25 mouse cellular contexts compared by ENCODE assay signal in the genomic region with DNA sequence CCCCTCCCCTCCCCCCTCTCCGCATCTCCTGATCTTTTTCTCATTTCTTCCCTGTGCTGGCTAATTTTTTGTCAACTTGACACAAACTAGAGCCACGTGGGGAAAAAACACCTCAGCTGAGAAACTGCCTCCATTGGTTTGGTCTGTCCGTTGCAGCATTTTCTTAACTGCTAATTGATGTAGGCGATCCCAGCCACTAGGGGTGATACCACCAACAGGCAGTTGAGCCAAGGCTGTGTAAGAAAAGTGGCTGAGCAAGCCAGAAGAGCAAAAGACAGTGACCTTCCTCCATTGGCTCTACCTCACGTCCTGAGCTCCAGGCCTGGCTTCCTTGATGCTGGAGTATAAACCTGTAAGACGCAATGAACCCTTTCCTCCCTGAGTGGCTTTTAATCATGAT. TPM values are rescaled to one million over a fixed set of nuclear protein-coding genes. Genes with fewer than 3 reads are reported as not detected.
A peak's percentile ranks its signal among the peaks of the same experiment; 100 is the strongest.
DNase-seq lines count a peak whose midpoint lies in the region; ATAC-seq and TF ChIP-seq lines count a peak whose summit lies in the region.
"Had no signal": no experiment of that assay in that cellular context is flagged by ENCODE, and none has a peak within 500 bp of the region (broad histone marks: within the 10 kb centered on the region; RNA-seq: fewer than 3 reads in every experiment).

No protein-coding gene starts in this region.

- H3K27ac ChIP-seq in heart, postnatal 0 days (ENCODE audit: low read depth), result no peak overlapping the region
- no peak overlapping the region for H3K27ac ChIP-seq in liver, postnatal 0 days (ENCODE audit: low read depth)
- no peak overlapping the region for H3K27ac ChIP-seq in heart, embryonic 10.5 days
- H3K27ac ChIP-seq: forebrain, embryonic 13.5 days; lung, embryonic 15.5 days; neural tube, embryonic 12.5 days; stomach, embryonic 15.5 days had no signal

- DNase-seq in heart, postnatal 0 days (ENCODE audit: low spot score), result no peak
- DNase-seq in heart, postnatal 4 days, result no peak
- no peak for DNase-seq in liver, postnatal 0 days
- DNase-seq in liver (no peak), R1 (ENCODE audit: low read depth, low spot score) (peak; percentile 38)
- no peak for DNase-seq in heart, embryonic 10.5 days (ENCODE audit: low spot score)
- DNase-seq in left cerebral cortex, postnatal 10 days (ENCODE audit: extremely low spot score in 1 of 2, low spot score in 2 of 2), result no peak
- DNase-seq: adrenal gland, adult 8-10 months; B cell, adult 2 months; cerebellum, adult 11-12 months; cerebellum, postnatal 36 days; heart, postnatal 36 days; kidney, postnatal 14 days; layer of hippocampus, adult 9-11 months; right cerebral cortex, postnatal 14 days had no signal

- H3K4me2 ChIP-seq in heart, postnatal 0 days (ENCODE audit: low read depth, low read length), result no peak overlapping the region
- H3K4me2 ChIP-seq in liver, postnatal 0 days (ENCODE audit: low read depth, low read length), result no peak overlapping the region

- peaks cover 18% of the 10 kb centered on the region; the same call in 1 of the 2 replicates for H3K27me3 ChIP-seq in heart, postnatal 0 days (ENCODE audit: control insufficient read depth, insufficient read depth, low read length)
- H3K27me3 ChIP-seq in liver, postnatal 0 days (ENCODE audit: insufficient read depth, low read length), result peaks cover 12% of the 10 kb centered on the region; the same call in 1 of the 2 replicates
- peaks cover 17% of the 10 kb centered on the region; the same call in 1 of the 2 replicates for H3K27me3 ChIP-seq in heart, embryonic 10.5 days (ENCODE audit: insufficient read depth, poor library complexity, severe bottlenecking)
- H3K27me3 ChIP-seq: heart, embryonic 12.5 days; intestine, embryonic 15.5 days; stomach, embryonic 15.5 days had no signal

- no peak for TF ChIP-seq EP300 in heart, postnatal 0 days (IDR thresholded peaks at IDR 0.05; ENCODE audit: low read depth)
- TF ChIP-seq EP300 in liver, postnatal 0 days (IDR thresholded peaks at IDR 0.05; ENCODE audit: low read depth), result no peak

- no peaks in the 10 kb centered on the region for H3K9me3 ChIP-seq in heart, postnatal 0 days (replicated peaks; ENCODE audit: control insufficient read depth, low read length)
- H3K9me3 ChIP-seq in liver, postnatal 0 days (ENCODE audit: low read length), result no peaks in the 10 kb centered on the region
- H3K9me3 ChIP-seq in heart, embryonic 10.5 days, result no peaks in the 10 kb centered on the region
- H3K9me3 ChIP-seq: forebrain, embryonic 13.5 days; heart, embryonic 12.5 days; intestine, embryonic 15.5 days; limb, embryonic 15.5 days; lung, embryonic 15.5 days; neural tube, embryonic 12.5 days; stomach, embryonic 15.5 days had no signal

- peak; percentile 19; the same call in 1 of the 2 replicates for TF ChIP-seq CTCF in heart, postnatal 0 days (IDR thresholded peaks at IDR 0.05; ENCODE audit: low read depth)
- TF ChIP-seq CTCF in liver, postnatal 0 days (IDR thresholded peaks at IDR 0.05; ENCODE audit: low read depth), result 0 out of 2 replicates have a peak, but pooled peaks have one; percentile 25

- intact Hi-C loops in left cerebral cortex, postnatal 10 days (cut with DNase I), result no loop called here

- no peak for ATAC-seq in heart, postnatal 0 days (ENCODE audit: insufficient read depth, low read depth)
- ATAC-seq in liver, postnatal 0 days, result no peak
- 0 out of 2 replicates have a peak, but pooled peaks have one; percentile 41 for ATAC-seq in megakaryocyte progenitor cell, adult 5-6 weeks (replicated peaks; ENCODE audit: poor library complexity)

- H3K36me3 ChIP-seq in heart, postnatal 0 days (replicated peaks; ENCODE audit: control insufficient read depth, insufficient read depth, low read length), result no peaks in the 10 kb centered on the region
- no peaks in the 10 kb centered on the region for H3K36me3 ChIP-seq in liver, postnatal 0 days (replicated peaks; ENCODE audit: insufficient read depth, low read length)
- no peaks in the 10 kb centered on the region for H3K36me3 ChIP-seq in heart, embryonic 10.5 days
- H3K36me3 ChIP-seq: heart, embryonic 12.5 days; intestine, embryonic 15.5 days; limb, embryonic 15.5 days; lung, embryonic 15.5 days; neural tube, embryonic 12.5 days; stomach, embryonic 15.5 days had no signal

- no peak overlapping the region for H3K4me3 ChIP-seq in heart, postnatal 0 days (ENCODE audit: low read depth, low read length)
- no peak overlapping the region for H3K4me3 ChIP-seq in liver, postnatal 0 days (ENCODE audit: low read depth, low read length)
- no peak overlapping the region for H3K4me3 ChIP-seq in heart, embryonic 10.5 days
- H3K4me3 ChIP-seq: megakaryocyte, embryonic 14.5 days; stomach, embryonic 15.5 days had no signal

- no peak overlapping the region for H3K9ac ChIP-seq in heart, postnatal 0 days (replicated peaks; ENCODE audit: low read depth, low read length)
- H3K9ac ChIP-seq in liver, postnatal 0 days (replicated peaks), result no peak overlapping the region
- H3K9ac ChIP-seq: limb, embryonic 15.5 days; lung, embryonic 15.5 days; neural tube, embryonic 12.5 days; stomach, embryonic 15.5 days had no signal

- H3K4me1 ChIP-seq in heart, postnatal 0 days (ENCODE audit: control insufficient read depth, insufficient read depth), result peaks cover 11% of the 10 kb centered on the region; the same call in 1 of the 2 replicates
- H3K4me1 ChIP-seq in liver, postnatal 0 days (ENCODE audit: insufficient read depth), result peaks cover 5% of the 10 kb centered on the region; the same call in 1 of the 2 replicates
- H3K4me1 ChIP-seq in heart, embryonic 10.5 days, result peaks cover 47% of the 10 kb centered on the region

- 61% methylated on average over 5 of the region's 6 CpGs for WGBS in heart, postnatal 0 days
- WGBS in liver, postnatal 0 days (ENCODE audit: insufficient replicate concordance), result 38% methylated on average over 5 of the region's 6 CpGs
- WGBS in heart, embryonic 10.5 days, result 30% methylated on average over 5 of the region's 6 CpGs

RNA-seq across cellular contexts. Expression of a gene that starts 1.0 kb away (rescaled TPM):
- total RNA-seq in heart, postnatal 0 days (2014; rRNA removed; ENCODE audit: low replicate concordance), result 53.8 and 56.0 TPM in 2 replicates
- 90.6 and 96.6 TPM in 2 replicates for polyA plus RNA-seq in heart, postnatal 0 days (2015; fragmentation: Nextera tagmentation; extraction: Ambion mirVana)
- total RNA-seq in heart, postnatal 4 days (2021), result 10 to 100 TPM; 82.6 to 87.6 TPM
- polyA plus RNA-seq in liver, postnatal 0 days (2015; fragmentation: Nextera tagmentation; extraction: Ambion mirVana), result 1.2 and 1.7 TPM in 2 replicates
- total RNA-seq in megakaryocyte progenitor cell, adult 5-6 weeks (2015), result 0.07 TPM in 1 of 2 replicates, not detected in the other
- total RNA-seq in megakaryocyte progenitor cell, adult 5-6 weeks (2017), result not detected in 2 replicates
- 59.8 and 101 TPM in 2 replicates for polyA plus RNA-seq in heart, embryonic 10.5 days (2016; fragmentation: Nextera tagmentation; extraction: Ambion mirVana)
- 10 to 100 TPM; 72.5 to 93.3 TPM for total RNA-seq in left cerebral cortex, postnatal 10 days (2021)
- total RNA-seq: monocyte, adult 5-6 weeks had no signal

Comparison
In these comparisons a context has a peak if more than half of its experiments do, and no peak if none do; other contexts are left out.
1. RNA of a gene that starts 1.0 kb away (total RNA-seq): 72.5 to 93.3 TPM in left cerebral cortex, postnatal 10 days, 82.6 to 87.6 TPM in heart, postnatal 4 days and 53.8 to 56.0 TPM in heart, postnatal 0 days; 0.07 TPM in megakaryocyte progenitor cell, adult 5-6 weeks; every median in the first group is over 10 times any median in the second.